Mouse (Mus musculus): ENCODE results near the gene Olfr193. TPM values are rescaled to one million over a fixed set of nuclear protein-coding genes. Genes with fewer than 3 reads are reported as not detected.
"Not testable (repeated sequence)": the region's sequence is repeated elsewhere in the genome, so short reads cannot be mapped to it uniquely, and the experiment has no call there.

The Olfr193 gene
- total RNA-seq (2021) = not detected
- long read RNA-seq, experiment 1 = 0 reads
- long read RNA-seq, experiment 2 = 0 reads

DNA sequence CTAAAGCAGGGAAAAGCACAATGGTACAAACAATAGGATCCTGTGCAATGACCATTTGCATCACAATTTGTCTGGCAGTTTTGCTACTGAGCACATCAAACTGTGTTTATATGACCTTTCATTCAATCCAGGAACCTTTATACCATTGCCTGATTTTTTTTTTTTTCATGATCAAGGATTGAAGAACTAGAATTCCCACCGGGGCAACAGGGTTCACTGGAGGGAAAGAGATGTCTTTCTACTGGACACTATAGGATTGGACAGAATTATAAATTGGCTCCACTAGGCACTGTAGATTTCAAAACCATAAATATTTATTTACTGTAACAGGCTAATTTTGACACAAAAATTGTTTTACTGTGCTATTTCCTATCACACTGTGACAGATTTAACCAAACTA is at the start of gene Olfr193:
Gene Olfr193, minus strand, starts transcription at position 101 of the 400 bp plus-strand sequence.
- DNase-seq = no peak

DNA sequence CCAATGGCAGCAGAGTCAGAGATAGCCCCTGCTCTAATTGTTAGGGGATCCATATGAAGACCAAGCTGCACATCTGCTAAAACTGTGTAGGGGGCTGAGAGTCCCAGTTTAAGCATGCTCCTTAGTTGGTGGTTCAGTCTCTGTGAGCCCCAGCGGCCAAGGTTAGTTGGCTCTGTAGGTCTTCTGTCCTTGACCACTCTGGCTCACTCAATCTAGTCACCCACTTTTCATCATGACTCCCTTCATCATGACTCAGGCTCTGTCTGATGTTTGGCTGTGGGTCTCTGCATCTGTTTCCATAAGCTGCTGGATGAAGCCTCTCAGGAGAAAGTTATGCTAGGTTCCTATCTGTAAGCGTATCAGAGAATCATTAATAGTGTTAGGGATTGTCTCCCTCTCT is 40.3 kb upstream of the Olfr193 start:
- peak; percentile 15 to 31 for DNase-seq

DNA sequence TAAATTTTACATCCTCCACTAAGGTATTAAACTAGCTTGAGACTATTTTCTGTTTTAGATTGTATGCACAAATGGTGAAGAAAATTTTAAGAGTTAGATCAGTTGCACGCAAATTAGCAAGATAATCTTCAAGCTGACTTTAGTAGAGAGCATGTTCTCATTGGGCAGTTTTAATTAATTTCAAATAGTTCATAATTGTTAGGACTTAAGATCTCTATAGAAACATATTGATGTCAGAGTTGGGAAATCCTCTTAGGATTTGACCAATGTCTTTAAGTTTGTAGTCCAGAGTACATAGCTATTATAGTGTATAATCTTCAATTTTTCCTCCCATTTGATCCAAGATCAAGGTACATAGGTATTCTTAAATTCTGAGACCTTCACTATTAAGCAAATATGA is 35.1 kb upstream of the Olfr193 start, which contains the start of gene Olfr195:
Gene Olfr195, plus strand, starts transcription at position 301 of the 400 bp plus-strand sequence.
- DNase-seq = no peak

GRCm38 (mm10) chr16:59141105-59141504 is 29.4 kb upstream of the Olfr193 start:
- no peak for DNase-seq

DNA sequence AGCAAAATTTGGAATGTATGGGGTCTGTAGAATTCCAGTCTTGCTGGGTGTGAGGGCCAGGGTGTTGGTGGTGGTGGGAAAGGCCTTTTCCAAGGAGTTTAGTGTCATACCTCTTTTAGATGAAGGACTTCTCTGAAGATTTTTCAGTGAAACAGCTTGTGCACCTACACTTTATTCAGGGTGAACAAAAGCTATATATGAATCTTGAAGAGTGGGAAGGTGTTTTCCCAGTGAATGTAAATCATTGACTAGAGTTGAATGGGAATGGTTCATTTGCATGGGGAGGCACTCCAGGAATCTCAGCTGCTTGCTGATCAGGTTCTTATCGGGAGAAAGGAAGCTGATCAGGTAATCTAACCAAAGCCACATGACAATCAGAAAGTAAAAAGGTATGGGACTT is 19.1 kb upstream of the Olfr193 start:
- no peak for DNase-seq

- no peak for DNase-seq
Measured at GRCm38 (mm10) chr16:59120969-59121368, 9.3 kb upstream of the Olfr193 start, which contains the start of gene Olfr194. TSS of gene Olfr194 (minus strand) at chr16:59121069.

- peak; percentile 12 to 14 for DNase-seq
Measured at GRCm38 (mm10) chr16:59108522-59108921, 3.2 kb downstream of the Olfr193 start.

- DNase-seq = no peak
Measured at GRCm38 (mm10) chr16:59105312-59105711, 6.4 kb downstream of the Olfr193 start.

- DNase-seq = not testable (repeated sequence)
Measured at GRCm38 (mm10) chr16:59089722-59090121, 22.0 kb downstream of the Olfr193 start, which contains the start of gene Olfr191. TSS of gene Olfr191 (minus strand) at chr16:59089822.

- DNase-seq = not testable (repeated sequence)
Measured at GRCm38 (mm10) chr16:59081113-59081512, 30.6 kb downstream of the Olfr193 start.

GRCm38 (mm10) chr16:59077905-59078304 is 33.8 kb downstream of the Olfr193 start, which contains the start of gene Olfr190:
TSS of gene Olfr190 (minus strand) at chr16:59078005.
- no peak for DNase-seq

- no peak for DNase-seq
Measured at GRCm38 (mm10) chr16:59073520-59073919, 38.2 kb downstream of the Olfr193 start.

DNA sequence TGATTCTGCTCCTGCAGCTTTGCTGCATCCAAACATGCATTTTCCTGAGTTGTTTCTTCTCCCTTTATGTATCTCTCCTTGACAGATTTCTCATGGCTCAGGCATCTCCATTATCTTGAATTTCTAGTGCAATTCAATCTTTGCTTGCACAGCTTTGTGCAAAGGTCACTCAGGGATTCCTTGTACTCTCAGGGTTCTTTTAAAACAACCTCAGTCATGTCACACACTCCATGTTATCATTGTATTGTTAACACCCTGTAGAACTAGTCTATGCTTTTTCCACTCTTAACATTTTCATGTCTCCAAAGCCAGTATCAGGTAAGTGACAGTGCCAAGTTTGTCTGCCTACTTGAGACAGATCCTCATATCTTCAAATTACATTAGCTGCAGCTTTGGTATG is 39.9 kb downstream of the Olfr193 start:
- no peak for DNase-seq

DNA sequence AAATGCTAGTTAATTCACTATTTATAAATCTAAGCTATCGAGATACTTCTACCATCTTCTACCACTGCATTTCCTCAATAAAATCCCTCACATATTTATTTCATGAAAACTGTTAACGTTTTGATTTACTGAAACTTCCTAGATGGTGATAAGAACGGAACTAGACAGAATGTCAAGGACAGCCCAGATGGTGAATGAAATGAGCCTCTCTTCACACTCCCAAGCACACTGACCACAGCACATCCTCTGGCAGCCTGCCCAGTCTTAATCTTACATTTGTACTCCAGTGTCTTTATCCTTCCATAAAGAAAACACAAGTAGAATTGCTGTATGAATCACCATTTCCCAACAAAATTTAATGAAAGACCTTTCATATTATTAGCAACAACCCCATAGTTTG is 49.3 kb downstream of the Olfr193 start:
- not testable (repeated sequence) for DNase-seq

Other genes with a start within 250 kb of the Olfr193 start
- not detected for gene Olfr177, start 237.1 kb downstream of the Olfr193 start, total RNA-seq (2021)
- gene Olfr178, start 219.8 kb downstream of the Olfr193 start, total RNA-seq (2021) = not detected
- gene Olfr181, start 183.1 kb downstream of the Olfr193 start, total RNA-seq (2021) = not detected
- gene Olfr180, start 182.5 kb downstream of the Olfr193 start, total RNA-seq (2021) = not detected
- gene Olfr183, start 116.5 kb downstream of the Olfr193 start, total RNA-seq (2021) = not detected
- gene Olfr186, start 81.6 kb downstream of the Olfr193 start, total RNA-seq (2021) = not detected
- not detected for gene Olfr187, start 72.1 kb downstream of the Olfr193 start, total RNA-seq (2021)
- gene Olfr190, start 33.9 kb downstream of the Olfr193 start, total RNA-seq (2021) = not detected
- gene Olfr191, start 22.1 kb downstream of the Olfr193 start, total RNA-seq (2021) = not detected
- gene Olfr194, start 9.2 kb upstream of the Olfr193 start, total RNA-seq (2021) = not detected
- not detected for gene Olfr195, start 35.2 kb upstream of the Olfr193 start, total RNA-seq (2021)
- gene Olfr196, start 58.6 kb upstream of the Olfr193 start, total RNA-seq (2021) = not detected
- not detected for gene Olfr198, start 91.7 kb upstream of the Olfr193 start, total RNA-seq (2021)
- not detected for gene Olfr199, start 107.9 kb upstream of the Olfr193 start, total RNA-seq (2021)
- not detected for gene Olfr201, start 160.8 kb upstream of the Olfr193 start, total RNA-seq (2021)
- not detected for gene Olfr202, start 174.9 kb upstream of the Olfr193 start, total RNA-seq (2021)
- not detected for gene Olfr203, start 187.0 kb upstream of the Olfr193 start, total RNA-seq (2021)
- gene Olfr204, start 206.4 kb upstream of the Olfr193 start, total RNA-seq (2021) = not detected
- gene Olfr205, start 219.3 kb upstream of the Olfr193 start, total RNA-seq (2021) = not detected
- not detected for gene Olfr206, start 237.4 kb upstream of the Olfr193 start, total RNA-seq (2021)

Data from adrenal gland, postnatal 36 days (tissue).